Mouse (Mus musculus) cerebral cortex, adult 2 months (tissue): ENCODE results near the gene Zfp563.

Source experiments
- WGBS: fragments of 180-500 bp; shearing (Covaris S2); methylation state at CpG from one replicate; pipeline ENCODE4 v1.1.7; 2018; 5-methylcytosine and 5-hydroxymethylcytosine counted together

Zfp563 gene

DNA sequence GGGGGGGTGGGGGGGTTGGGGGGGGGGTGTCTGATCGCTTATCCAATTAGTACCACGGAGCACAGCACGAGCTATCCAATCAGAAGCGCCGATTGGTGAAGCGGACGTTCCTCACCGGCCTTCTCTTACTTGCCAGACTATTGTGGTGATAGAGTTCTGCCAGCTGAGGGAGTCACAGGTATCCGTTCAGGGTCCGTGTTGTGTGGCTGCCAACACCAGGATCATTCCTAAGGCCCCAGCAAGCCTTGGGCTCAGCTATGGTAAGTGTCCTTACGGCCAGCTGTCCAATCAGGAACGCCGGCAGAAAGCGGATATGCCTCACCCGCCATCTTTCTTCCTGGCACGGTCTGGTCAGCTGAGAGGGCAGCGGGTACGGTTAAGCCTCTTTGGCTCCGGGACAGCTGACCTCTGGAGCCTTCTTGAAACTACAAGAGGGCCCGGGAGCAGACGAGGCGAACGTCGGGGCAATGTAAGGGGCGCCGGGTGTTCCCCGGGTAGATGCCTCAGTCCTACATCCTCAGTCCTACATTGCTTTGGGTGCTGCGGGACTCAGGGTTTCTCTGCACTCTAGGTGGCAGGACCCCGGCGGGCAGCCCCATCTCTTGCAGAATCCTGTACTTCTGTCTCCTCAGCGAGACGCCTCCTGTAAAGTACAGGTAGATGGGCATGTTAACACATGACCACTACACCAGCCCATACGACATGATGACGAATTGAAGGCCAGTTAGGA lies at the start of gene Zfp563:
Zfp563 (plus strand) TSS at position 91 of the 730 bp plus-strand sequence.
- WGBS, result 4% methylated on average over 34 of the region's 34 CpGs

DNA sequence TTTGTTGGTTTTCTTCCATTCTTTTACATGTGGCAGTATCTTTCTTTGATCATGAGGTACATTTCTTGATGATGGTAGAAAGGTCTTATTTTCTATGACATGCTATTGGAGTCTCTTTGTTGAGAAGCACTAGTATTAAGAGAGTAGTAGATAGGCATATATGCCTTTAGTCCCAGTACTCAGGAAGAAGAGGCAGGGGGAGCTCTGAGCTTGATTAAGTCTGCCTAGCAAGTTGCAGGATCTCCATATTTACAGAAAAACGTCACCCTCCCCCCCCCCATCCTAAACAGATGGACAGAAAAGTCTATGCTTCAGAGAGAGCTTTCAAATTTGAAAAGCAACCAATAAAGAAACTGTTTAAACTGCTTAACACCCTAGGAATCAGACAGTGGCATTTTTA lies 30.3 kb upstream of the Zfp563 start:
- 4% methylated on average over 1 of the region's 1 CpGs for WGBS

DNA sequence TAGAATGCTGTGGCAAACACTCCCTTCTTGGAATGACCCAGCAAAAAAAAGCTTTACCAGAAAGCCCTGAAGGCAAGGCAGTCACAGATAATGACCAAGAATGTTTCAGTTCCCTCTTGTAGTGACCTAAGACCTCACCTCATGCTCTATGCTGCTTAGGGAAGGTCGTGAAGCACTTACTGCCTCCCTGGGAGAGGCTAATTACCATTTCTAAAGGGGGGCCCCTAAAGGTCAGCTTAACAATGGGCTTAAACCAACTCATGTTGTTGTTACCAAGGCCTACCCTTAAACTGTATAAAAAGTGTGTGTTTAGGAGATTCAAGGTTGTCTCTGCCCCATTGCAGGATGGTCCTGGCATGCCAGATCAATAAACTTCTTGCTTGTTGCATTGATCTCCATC lies 26.1 kb upstream of the Zfp563 start:
- WGBS, result 9% methylated on average over 1 of the region's 1 CpGs

DNA sequence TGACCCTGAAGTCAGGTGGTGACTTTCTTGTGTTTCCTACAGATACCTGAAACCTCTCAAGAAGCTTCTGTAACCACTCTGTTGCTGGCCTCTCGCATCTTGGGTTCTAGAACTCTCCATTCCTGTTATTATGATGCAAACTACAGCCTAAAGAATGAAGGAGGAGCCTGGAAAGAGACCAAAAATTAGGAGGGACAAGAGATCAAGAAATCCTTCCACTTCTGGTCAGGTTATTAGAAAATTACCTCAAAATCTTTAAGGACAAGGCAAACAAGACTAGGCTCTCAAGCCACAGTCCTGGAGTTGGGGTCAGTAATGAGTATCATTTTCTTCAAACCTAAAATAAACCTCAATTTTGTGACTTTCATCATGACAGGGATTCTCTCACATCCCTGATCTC lies 21.2 kb upstream of the Zfp563 start, which contains the start of gene 4921501E09Rik:
4921501E09Rik (minus strand) TSS at position 101 of the 400 bp plus-strand sequence.
- 64% methylated on average over 1 of the region's 1 CpGs for WGBS

DNA sequence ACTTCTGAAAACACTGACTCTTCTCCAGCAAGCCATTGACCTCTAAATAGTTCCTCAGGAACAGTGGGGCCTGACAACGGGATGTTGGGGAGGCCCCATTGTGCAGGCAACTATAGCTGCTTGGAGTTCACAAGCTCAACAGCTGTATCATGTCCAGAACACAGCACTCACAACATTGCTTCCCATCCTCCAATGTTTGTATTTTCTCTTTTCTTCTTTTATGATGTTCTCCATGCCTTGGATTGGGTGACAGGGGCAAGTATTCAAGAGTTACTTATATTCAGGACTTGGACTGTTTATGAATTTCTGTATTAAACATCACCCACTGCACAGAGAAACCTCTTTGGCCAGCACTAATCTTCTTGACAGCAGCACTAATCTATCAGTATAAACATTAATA lies 2.5 kb downstream of the Zfp563 start:
- WGBS, result 98% methylated on average over 1 of the region's 1 CpGs

DNA sequence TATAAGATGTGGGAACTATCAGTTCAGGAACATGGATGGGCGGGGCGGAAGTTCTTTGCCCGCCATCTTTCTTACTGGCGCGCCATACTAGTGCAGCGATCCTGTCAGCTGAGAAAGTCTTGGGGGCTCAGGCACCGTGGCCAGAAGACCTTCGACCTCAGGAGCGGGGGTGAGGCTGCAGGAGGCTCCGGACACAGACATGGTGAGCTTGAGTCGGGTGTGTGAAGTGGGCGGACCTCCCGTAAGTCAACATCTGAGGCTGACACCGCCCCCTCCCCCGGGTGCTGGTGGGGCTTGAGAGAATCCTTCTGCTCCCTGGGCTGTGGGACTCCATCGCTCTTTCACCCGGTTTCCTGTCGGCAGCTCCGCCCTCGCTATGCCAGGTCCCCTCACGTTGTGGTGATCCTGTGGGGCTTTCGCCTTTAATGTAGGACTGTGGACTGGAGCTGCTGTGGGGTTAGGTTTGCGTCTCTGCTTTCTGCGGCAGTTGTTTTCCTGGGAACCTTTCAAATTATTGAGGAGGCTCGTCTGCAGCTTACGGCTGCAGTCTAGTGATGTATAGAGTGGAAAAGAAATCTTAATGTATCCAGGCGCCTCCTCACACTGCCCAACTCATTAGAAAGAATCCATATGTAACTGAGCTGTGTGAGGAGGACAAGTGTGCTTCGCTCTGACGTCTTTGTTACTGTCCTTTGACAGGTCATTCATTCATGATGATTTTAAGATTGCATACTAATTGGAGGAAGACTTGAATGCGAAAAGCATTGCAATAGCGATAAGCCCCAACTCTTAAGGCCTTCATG lies 3.5 kb downstream of the Zfp563 start:
- 2% methylated on average over 31 of the region's 31 CpGs for WGBS

DNA sequence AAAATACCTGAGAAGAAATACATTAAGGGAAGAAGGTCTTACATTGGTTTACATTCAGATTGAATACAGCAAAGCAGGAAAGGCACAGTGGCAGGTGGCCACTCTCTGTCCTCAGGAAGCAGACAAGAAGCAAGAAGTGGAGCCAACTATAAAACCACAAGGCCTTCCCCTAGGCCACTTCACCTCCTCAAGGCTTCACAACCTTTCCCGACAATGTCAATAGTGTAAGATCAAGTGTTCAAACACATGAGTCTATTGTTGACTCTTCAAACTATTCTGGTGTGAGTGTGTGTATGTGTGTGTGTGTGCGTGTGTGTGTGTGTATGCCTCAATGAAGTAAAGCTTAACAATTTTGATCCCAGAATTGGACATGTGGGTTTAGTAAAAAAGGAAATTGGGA lies 8.3 kb downstream of the Zfp563 start:
- 92% methylated on average over 2 of the region's 2 CpGs for WGBS

DNA sequence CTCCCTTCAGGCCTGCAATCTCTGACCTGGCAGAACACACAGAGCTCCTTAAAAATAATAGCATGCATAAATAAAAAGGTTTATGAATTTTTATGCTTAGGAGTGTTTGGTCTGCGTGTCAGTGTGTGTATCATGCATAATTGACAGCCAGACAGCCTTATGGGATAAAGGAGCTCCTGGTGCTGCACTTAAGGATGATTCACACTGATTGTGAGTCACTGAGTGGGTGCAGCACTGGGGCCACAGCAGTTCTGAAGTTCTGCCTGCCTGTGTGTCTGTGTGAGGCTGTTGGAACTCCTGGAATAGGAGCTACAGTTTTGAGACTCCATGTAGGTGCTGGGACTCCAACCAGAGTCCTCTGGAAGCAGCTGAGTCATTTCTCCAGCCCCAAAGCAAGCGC lies 37.1 kb downstream of the Zfp563 start:
- WGBS, result 54% methylated on average over 2 of the region's 2 CpGs

DNA sequence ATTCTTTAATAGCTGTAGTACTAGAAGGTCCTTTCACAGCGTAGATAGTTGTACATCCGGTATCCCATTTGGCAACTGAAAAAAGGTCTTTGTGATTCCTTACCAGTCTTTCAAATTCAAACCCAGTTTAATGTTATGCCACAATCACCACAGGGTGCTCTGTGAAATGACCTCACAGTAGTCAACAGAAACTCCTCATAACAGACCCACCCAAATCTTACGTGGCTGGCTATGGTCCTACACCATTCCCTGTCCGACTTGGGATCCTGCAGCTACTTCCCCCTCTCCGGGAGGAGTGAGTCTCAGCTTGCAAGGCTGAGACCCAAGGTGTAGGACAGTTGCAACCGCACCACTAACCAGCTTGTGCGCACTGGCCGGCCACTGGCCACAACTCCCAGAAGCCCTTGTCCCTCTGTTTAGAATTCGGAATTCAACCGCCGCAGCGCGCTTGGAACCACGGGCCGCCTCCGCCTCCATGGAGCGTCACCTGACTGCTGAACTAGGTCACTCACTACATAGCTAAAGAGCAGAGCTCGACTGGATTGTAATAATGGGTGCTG lies 50.2 kb downstream of the Zfp563 start, which contains the start of gene Morc2b:
Morc2b (minus strand) TSS at position 423 of the 560 bp plus-strand sequence.
- WGBS, result 78% methylated on average over 18 of the region's 18 CpGs
